Comparison of ENCODE assay signal across 8 mouse cellular contexts in the genomic region with DNA sequence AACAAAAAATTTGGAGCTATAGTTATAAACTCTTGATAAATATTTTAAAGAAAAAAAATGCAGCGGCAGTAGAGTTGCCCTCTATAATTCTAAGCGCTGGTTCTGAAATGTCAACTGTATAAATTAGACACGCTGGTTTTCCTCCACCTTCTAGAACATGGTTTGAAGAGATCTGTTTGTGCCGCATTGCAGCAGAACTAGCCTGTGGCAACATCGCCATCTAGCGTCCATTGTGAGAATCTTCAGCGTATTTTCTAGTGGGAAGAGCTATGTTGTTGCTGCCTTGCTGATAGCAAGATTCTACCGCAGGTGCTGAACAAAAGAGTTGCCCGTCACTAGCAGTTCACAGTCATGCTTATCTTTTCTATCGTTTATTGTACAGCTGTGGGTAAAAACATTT.
DNase-seq lines count a peak whose midpoint lies in the region; ATAC-seq lines count a peak whose summit lies in the region.

No protein-coding gene starts in this region.

- H3K4me2 ChIP-seq in heart, embryonic 11.5 days = no peak overlapping the region
- H3K4me2 ChIP-seq in intestine, embryonic 15.5 days (replicated peaks) = no peak overlapping the region
- H3K4me2 ChIP-seq in midbrain, embryonic 12.5 days (replicated peaks) = no peak overlapping the region

- ATAC-seq in heart, embryonic 11.5 days (replicated peaks; ENCODE audit: insufficient number of reproducible peaks, low FRiP score, low TSS enrichment) = no peak
- peak; percentile 84 for ATAC-seq in intestine, embryonic 15.5 days
- peak; percentile 79 for ATAC-seq in midbrain, embryonic 12.5 days (ENCODE audit: low FRiP score, low read depth)

- peak; percentile 71 for DNase-seq in heart, adult 11 months
- DNase-seq in cerebellum, postnatal 4 days (ENCODE audit: low spot score in 2 of 2) = peak; percentile 45 to 63
- DNase-seq in gastrocnemius, postnatal 10 days = peak; percentile 53
- peak; percentile 51 to 55 for DNase-seq in left cerebral cortex, postnatal 10 days (ENCODE audit: extremely low spot score in 1 of 2, low spot score in 2 of 2)
- peak; percentile 27 to 44 for DNase-seq in spleen, postnatal 36 days (ENCODE audit: low spot score in 2 of 2)

- 4% methylated on average over 10 of the region's 10 CpGs for WGBS in heart, embryonic 11.5 days (ENCODE audit: insufficient replicate concordance)
- 5% methylated on average over 10 of the region's 10 CpGs for WGBS in intestine, embryonic 15.5 days
- 8% methylated on average over 10 of the region's 10 CpGs for WGBS in midbrain, embryonic 12.5 days

- no peaks in the 10 kb centered on the region; the same call in 1 of the 2 replicates for H3K4me1 ChIP-seq in heart, embryonic 11.5 days (ENCODE audit: control insufficient read depth, insufficient read depth, low read length)
- H3K4me1 ChIP-seq in intestine, embryonic 15.5 days (replicated peaks) = no peaks in the 10 kb centered on the region
- no peaks in the 10 kb centered on the region for H3K4me1 ChIP-seq in midbrain, embryonic 12.5 days

- no peak overlapping the region for H3K4me3 ChIP-seq in heart, embryonic 11.5 days (ENCODE audit: low read depth, low read length)
- H3K4me3 ChIP-seq in intestine, embryonic 15.5 days (replicated peaks) = no peak overlapping the region
- H3K4me3 ChIP-seq in midbrain, embryonic 12.5 days = no peak overlapping the region

- H3K27me3 ChIP-seq in heart, embryonic 11.5 days (ENCODE audit: control insufficient read depth, insufficient read depth, low read length) = no peaks in the 10 kb centered on the region
- H3K27me3 ChIP-seq in intestine, embryonic 15.5 days (replicated peaks) = no peaks in the 10 kb centered on the region
- H3K27me3 ChIP-seq in midbrain, embryonic 12.5 days = no peaks in the 10 kb centered on the region

- H3K27ac ChIP-seq in heart, embryonic 11.5 days (ENCODE audit: low read depth, low read length) = no peak overlapping the region
- no peak overlapping the region for H3K27ac ChIP-seq in intestine, embryonic 15.5 days
- no peak overlapping the region for H3K27ac ChIP-seq in midbrain, embryonic 12.5 days (replicated peaks)

- no peaks in the 10 kb centered on the region for H3K36me3 ChIP-seq in heart, embryonic 11.5 days (ENCODE audit: control insufficient read depth, insufficient read depth, low read length)
- H3K36me3 ChIP-seq in intestine, embryonic 15.5 days = no peaks in the 10 kb centered on the region
- no peaks in the 10 kb centered on the region for H3K36me3 ChIP-seq in midbrain, embryonic 12.5 days

- no peaks in the 10 kb centered on the region for H3K9me3 ChIP-seq in heart, embryonic 11.5 days (replicated peaks; ENCODE audit: control insufficient read depth, low read length)
- H3K9me3 ChIP-seq in intestine, embryonic 15.5 days = no peaks in the 10 kb centered on the region
- no peaks in the 10 kb centered on the region for H3K9me3 ChIP-seq in midbrain, embryonic 12.5 days

- intact Hi-C loops in left cerebral cortex, postnatal 10 days (cut with DNase I) = loop anchor here (2.0 kb wide), 1 partner anchor 179 kb away; no protein-coding TSS in a partner anchor

- H3K9ac ChIP-seq in heart, embryonic 11.5 days (ENCODE audit: low read depth, low read length) = no peak overlapping the region
- no peak overlapping the region for H3K9ac ChIP-seq in intestine, embryonic 15.5 days
- H3K9ac ChIP-seq in midbrain, embryonic 12.5 days (replicated peaks) = no peak overlapping the region
